Mouse (Mus musculus) CH12.LX (cell line): ENCODE measurements around the gene Igsf8.

Experiments
- CTCF ChIP-seq, 2 experiments: IDR thresholded peaks in 1 of 2; conservative IDR thresholded peaks in 1 of 2; 2 replicates each; pipeline ENCODE4 v1.5.1; 2011 to 2012; ENCODE audit warnings: low read depth in 2 of 2, low read length in 2 of 2, improper control_type of control experiment in 1 of 2, inconsistent platforms in 1 of 2, mild to moderate bottlenecking in 1 of 2, moderate library complexity in 1 of 2
- EP300 ChIP-seq: IDR thresholded peaks from 2 replicates; pipeline ENCODE4 v1.6.1; 2011; ENCODE audit warnings: low read length, improper control_type of control experiment
- NRF1 ChIP-seq: IDR thresholded peaks from 2 replicates; pipeline ENCODE4 v1.6.1; 2014; ENCODE audit warnings: low read depth, mild to moderate bottlenecking, inconsistent platforms, low read length, improper control_type of control experiment, moderate library complexity
- POLR2A ChIP-seq: IDR thresholded peaks from 2 replicates; pipeline ENCODE4 v1.6.1; 2011; ENCODE audit warnings: low read depth, mild to moderate bottlenecking, improper control_type of control experiment, low read length
- USF1 ChIP-seq: IDR thresholded peaks from 2 replicates; pipeline ENCODE4 v1.6.1; 2014; ENCODE audit warnings: low read depth, mild to moderate bottlenecking, inconsistent platforms, low read length, improper control_type of control experiment

- TF ChIP-seq EP300 = no peak; the same call in 1 of the 2 replicates
- no peak for TF ChIP-seq USF1
- no peak for TF ChIP-seq NRF1
- no peak for TF ChIP-seq POLR2A
- no peak for TF ChIP-seq CTCF (conservative IDR thresholded peaks at IDR 0.05 in 1 of 2, IDR thresholded peaks at IDR 0.05 in 1 of 2; ENCODE audit: low read depth in 2 of 2, low read length in 2 of 2)
Observed at GRCm38 (mm10) chr1:172240945-172241708, 20.3 kb upstream of the Igsf8 start.
